Mouse (Mus musculus) hematopoietic multipotent progenitor cell, adult 10-12 weeks (in vitro differentiated cells): Measurements from ENCODE around the gene Ros1. TPM values are rescaled to one million over a fixed set of nuclear protein-coding genes. Genes with fewer than 3 reads are reported as not detected.

ENCODE experiments used
- polyA plus RNA-seq: library from polyadenylated mRNA; stranded (reverse); fragments of >175 nt; gene quantifications from 2 replicates; pipeline ENCODE4 v1.2.3, GENCODE M21; 2012; ENCODE audit warnings: low replicate concordance

The Ros1 gene
- polyA plus RNA-seq: not detected in 2 replicates

DNA sequence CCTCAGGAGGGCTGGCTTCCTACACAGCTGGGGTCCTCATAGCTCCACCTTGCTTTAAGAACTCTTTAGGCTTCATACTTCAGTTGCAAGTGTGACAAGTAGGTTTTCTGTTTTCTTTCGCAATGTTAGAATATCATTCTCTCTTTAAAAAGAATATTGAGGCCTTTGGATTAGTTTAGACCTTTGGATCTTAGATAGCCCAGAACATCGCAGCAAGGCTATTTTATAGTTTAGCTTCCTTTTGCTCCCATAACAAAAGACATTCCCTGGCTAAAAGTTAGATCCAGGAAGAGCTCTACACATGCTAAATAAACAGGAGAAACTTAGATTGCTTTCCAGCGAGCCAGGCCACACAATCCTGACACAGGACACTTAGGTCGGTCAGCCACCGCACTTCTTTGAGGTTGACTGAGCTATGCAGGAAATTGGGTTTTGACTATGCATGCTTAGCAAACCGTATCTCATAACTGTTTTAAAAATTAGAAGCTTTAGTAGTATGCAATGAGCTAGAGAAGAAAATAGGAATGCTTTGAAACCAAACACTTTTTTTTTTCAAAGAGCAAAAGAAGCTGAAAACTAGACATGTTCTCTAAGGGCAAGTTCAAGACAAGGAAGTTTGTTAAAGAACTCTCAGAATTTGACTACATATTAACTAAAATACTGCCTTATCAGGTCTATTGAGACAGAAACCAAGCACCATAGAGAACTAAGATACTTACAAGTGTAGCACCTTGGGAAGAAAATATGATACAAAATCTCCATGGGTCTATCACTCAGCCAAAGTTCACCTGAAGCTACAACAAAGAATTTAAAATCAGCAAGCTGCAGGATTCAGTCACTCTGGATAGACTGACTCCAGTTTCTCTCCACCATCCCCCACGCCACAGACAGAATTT is at the start of gene Ros1:
Gene Ros1 (minus strand): TSS at position 288 of the 896 bp plus-strand sequence.

GRCm38 (mm10) chr10:52233301-52233968 is 38.4 kb upstream of the Ros1 start, which contains the start of gene Dcbld1:
Gene Dcbld1 (plus strand): TSS chr10:52233619.

GRCm38 (mm10) chr10:52022413-52023212 is 172.4 kb downstream of the Ros1 start, which contains the start of gene Vgll2:
Gene Vgll2 (plus strand): TSS chr10:52022502.

Other genes starting within 250 kb of the Ros1 start
- gene Vgll2, start 172.7 kb downstream of the Ros1 start, polyA plus RNA-seq: not detected in 2 replicates
- gene Dcbld1, start 38.4 kb upstream of the Ros1 start, polyA plus RNA-seq: 0.35 and 1.1 TPM in 2 replicates
- gene Gm26741, start 163.5 kb upstream of the Ros1 start, polyA plus RNA-seq: not detected in 2 replicates
- gene Gopc, start 186.9 kb upstream of the Ros1 start, polyA plus RNA-seq: 4.2 and 4.8 TPM in 2 replicates
- not detected in 2 replicates for gene Nepn, start 193.7 kb upstream of the Ros1 start, polyA plus RNA-seq
- gene Nus1, start 222.3 kb upstream of the Ros1 start, polyA plus RNA-seq: 11.4 and 18.9 TPM in 2 replicates